Mouse (Mus musculus) liver, embryonic 12.5 days (tissue): ENCODE data around the gene Hmga1. TPM values are rescaled to one million over a fixed set of nuclear protein-coding genes. Genes with fewer than 3 reads are reported as not detected.

Experiments
- ATAC-seq: fragments of 200-750 bp; cut with Nextera tagmentation; 2 replicates; pipeline ENCODE4 v1.8.0; 2017; ENCODE audit warnings: moderate number of reproducible peaks, mild to moderate bottlenecking, moderate library complexity
- H3K27ac ChIP-seq: fragments of 300-500 bp; sonication (generic); 2 replicates; pipeline ENCODE4 v1.5.1; 2016; ENCODE audit warnings: mild to moderate bottlenecking
- H3K27me3 ChIP-seq: fragments of 300-500 bp; sonication (generic); replicated peaks from 2 replicates; pipeline ENCODE4 v1.6.1; 2016; ENCODE audit warnings: mild to moderate bottlenecking, moderate library complexity
- H3K36me3 ChIP-seq: fragments of 300-500 bp; sonication (generic); 2 replicates; pipeline ENCODE4 v1.6.1; 2016; ENCODE audit warnings: mild to moderate bottlenecking, moderate library complexity
- H3K4me1 ChIP-seq: fragments of 300-500 bp; sonication (generic); 2 replicates; pipeline ENCODE4 v1.6.1; 2016
- H3K4me2 ChIP-seq: fragments of 300-500 bp; sonication (generic); 2 replicates; pipeline ENCODE4 v1.6.1; 2016; ENCODE audit warnings: mild to moderate bottlenecking, moderate library complexity
- H3K4me3 ChIP-seq: fragments of 300-500 bp; sonication (generic); 2 replicates; pipeline ENCODE4 v1.5.1; 2016; ENCODE audit warnings: mild to moderate bottlenecking, moderate library complexity
- H3K9ac ChIP-seq: fragments of 300-500 bp; sonication (generic); 2 replicates; pipeline ENCODE4 v1.6.1; 2016; ENCODE audit warnings: mild to moderate bottlenecking, moderate library complexity
- H3K9me3 ChIP-seq: fragments of 300-500 bp; sonication (generic); replicated peaks from 2 replicates; pipeline ENCODE4 v1.6.1; 2016; ENCODE audit warnings: mild to moderate bottlenecking, moderate library complexity
- WGBS: fragments of 180-500 bp; shearing (Covaris S2); methylation state at CpG from one replicate; pipeline ENCODE4 v1.1.7; 2016; ENCODE audit not compliant: insufficient replicate concordance; 5-methylcytosine and 5-hydroxymethylcytosine counted together
- polyA plus RNA-seq: library from polyadenylated mRNA; unstranded; fragments of >200 nt; fragmentation: Nextera tagmentation; extraction: Ambion mirVana; gene quantifications from 2 replicates; pipeline ENCODE4 v1.2.1, GENCODE M21; 2016

Hmga1 gene
- polyA plus RNA-seq, 1 experiment from 2014 or later: 306 TPM

DNA sequence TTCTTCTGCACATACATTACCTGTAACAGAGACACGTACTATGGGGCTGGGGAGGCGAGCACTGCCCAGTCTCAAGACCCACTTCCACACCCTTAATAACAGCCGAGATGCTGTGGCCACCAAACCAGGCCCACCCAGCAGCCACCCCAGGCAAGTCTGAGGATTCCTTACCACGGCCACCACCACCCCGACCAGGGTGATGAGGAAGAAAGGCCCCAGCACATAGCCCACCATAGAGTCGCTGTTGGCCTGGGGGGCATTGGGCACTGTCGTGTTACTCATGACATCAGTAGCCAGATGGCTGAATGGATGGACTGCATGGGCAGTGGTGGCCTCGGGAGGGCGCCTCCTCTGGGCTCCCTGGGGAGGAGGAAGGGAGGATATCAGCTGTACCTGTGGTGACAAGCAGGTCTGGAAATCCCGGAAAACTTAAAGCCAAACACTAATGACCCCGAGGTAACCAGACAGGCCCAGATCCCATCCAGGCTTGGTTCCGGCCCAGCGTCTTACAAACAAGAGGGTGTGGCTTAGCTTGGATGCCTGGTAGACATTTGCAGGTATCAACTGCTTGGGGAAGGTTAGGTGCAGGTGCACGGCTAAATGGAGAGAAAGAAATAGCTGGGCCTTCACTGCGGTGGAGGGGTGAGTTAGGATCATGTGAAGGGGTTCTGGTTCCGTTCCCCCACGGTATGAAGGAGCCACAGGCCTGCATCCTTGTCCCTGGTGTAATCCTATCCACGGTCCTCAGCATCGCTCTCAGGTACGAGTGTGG, 8.3 kb downstream of the Hmga1 start:
- H3K9me3 ChIP-seq: no peaks in the 10 kb centered on the region
- H3K27ac ChIP-seq: peak overlapping the region; percentile 80
- H3K4me2 ChIP-seq: peak overlapping the region; percentile 99
- WGBS: 7% methylated on average over 20 of the region's 20 CpGs
- H3K9ac ChIP-seq: peak overlapping the region; percentile 79
- peaks cover 68% of the 10 kb centered on the region for H3K4me1 ChIP-seq
- peak; percentile 13 for ATAC-seq
- H3K36me3 ChIP-seq: peaks cover 34% of the 10 kb centered on the region
- H3K27me3 ChIP-seq: peaks cover 7% of the 10 kb centered on the region; the same call in 1 of the 2 replicates
- peak overlapping the region; percentile 72 for H3K4me3 ChIP-seq

DNA sequence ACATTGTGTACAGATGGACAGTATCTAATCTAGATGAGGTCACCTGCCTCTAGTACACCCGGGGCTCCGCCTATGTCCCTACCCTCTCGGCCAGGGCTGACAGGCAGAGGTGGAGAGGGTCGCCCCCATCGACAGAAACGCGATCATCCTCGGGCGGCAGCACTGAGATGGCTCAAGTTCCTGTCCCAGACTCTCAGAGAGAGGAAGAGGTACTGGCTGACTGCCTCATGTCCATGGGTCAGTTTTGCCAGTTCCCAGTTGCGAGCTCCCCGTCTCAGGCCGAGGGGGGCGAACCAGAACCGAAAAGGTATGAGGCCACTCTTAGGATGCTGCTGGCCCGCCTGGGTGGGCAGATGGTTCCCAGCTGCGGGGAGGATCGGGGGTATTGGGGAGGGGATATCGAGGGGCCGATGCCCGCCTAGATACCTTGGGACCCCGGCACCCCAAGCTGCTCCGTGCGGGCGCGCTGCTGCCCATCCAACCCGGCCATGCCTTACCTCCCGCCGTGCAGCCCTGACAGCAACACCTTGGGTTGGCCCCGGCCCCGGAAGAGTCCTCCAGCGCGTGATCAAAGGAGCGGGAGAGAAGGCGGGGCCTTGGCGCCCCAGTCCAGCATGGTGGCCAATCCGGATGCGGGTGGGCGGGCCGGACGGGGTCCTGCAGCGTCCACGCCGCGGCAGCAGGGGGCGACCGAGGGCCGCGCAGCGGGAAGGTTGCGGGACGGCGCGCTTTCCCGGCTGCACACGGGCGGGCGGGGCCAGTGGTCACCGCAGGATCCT, 9.1 kb downstream of the Hmga1 start, which contains the start of gene AI413582:
AI413582 (minus strand) TSS at position 594 of the 779 bp plus-strand sequence.
- under 1% methylated on average over 57 of the region's 58 CpGs for WGBS
- peak within 1 kb of the TSS; percentile 72 for H3K4me3 ChIP-seq
- H3K9me3 ChIP-seq: no peaks in the 10 kb centered on the region
- H3K36me3 ChIP-seq: peaks cover 26% of the 10 kb centered on the region
- H3K4me2 ChIP-seq: peak within 1 kb of the TSS; percentile 99
- peaks cover 61% of the 10 kb centered on the region for H3K4me1 ChIP-seq
- H3K27ac ChIP-seq: peak within 1 kb of the TSS; percentile 80
- peak; percentile 92 for ATAC-seq
- H3K9ac ChIP-seq: peak within 1 kb of the TSS; percentile 79
- H3K27me3 ChIP-seq: peaks cover 7% of the 10 kb centered on the region; the same call in 1 of the 2 replicates

- ATAC-seq: peak; percentile 22; the same call in 1 of the 2 replicates
- under 1% methylated on average over 13 of the region's 13 CpGs for WGBS
- no peaks in the 10 kb centered on the region for H3K9me3 ChIP-seq
Measured at GRCm38 (mm10) chr17:27565942-27566267, 9.6 kb downstream of the Hmga1 start.

GRCm38 (mm10) chr17:27568228-27568627, 11.9 kb downstream of the Hmga1 start:
- no peaks in the 10 kb centered on the region for H3K9me3 ChIP-seq
- H3K4me3 ChIP-seq: no peak overlapping the region
- 84% methylated on average over 5 of the region's 5 CpGs for WGBS
- ATAC-seq: no peak
- H3K4me2 ChIP-seq: no peak overlapping the region
- H3K36me3 ChIP-seq: peaks cover 7% of the 10 kb centered on the region
- H3K27ac ChIP-seq: no peak overlapping the region
- peaks cover 7% of the 10 kb centered on the region; the same call in 1 of the 2 replicates for H3K27me3 ChIP-seq
- no peak overlapping the region for H3K9ac ChIP-seq
- H3K4me1 ChIP-seq: peaks cover 48% of the 10 kb centered on the region

More at GRCm38 (mm10) chr17:27565942-27566267, 9.6 kb downstream of the Hmga1 start:
- Histone ChIP-seq H3K9ac (peak overlapping the region; percentile 61), H3K4me2 (peak overlapping the region; percentile 99), H3K27me3 (peaks cover 7% of the 10 kb centered on the region; the same call in 1 of the 2 replicates), H3K27ac (no peak overlapping the region), H3K36me3 (peaks cover 20% of the 10 kb centered on the region), H3K4me1 (peaks cover 55% of the 10 kb centered on the region), H3K4me3 (peak overlapping the region; percentile 72)

DNA sequence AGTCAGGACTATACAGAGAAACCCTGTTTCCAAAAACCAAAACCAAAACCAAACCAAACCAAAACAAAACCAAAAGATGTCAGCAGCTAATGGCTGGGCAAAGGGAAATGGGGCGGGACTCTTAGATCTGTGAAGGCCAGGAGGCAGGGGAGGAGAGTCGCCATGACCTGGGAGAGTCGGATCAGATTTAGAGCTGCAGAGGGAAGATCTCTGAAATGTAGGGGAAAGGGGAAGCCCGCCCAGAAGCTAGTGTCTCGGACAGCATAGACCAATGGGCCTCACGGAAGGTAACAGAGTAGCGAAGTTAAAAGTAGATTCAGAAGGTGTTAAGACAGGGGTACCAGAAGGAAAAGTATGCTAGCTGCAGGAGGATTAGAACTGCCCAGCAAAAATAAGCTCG, 15.0 kb downstream of the Hmga1 start:
- 59% methylated on average over 8 of the region's 8 CpGs for WGBS
- no peak overlapping the region for H3K4me3 ChIP-seq
- no peak for ATAC-seq
- peaks cover 7% of the 10 kb centered on the region; the same call in 1 of the 2 replicates for H3K27me3 ChIP-seq
- H3K4me2 ChIP-seq: no peak overlapping the region
- 0 out of 2 replicates have a peak, but pooled peaks cover 11% of the 10 kb centered on the region for H3K36me3 ChIP-seq
- H3K27ac ChIP-seq: no peak overlapping the region
- H3K9ac ChIP-seq: no peak overlapping the region
- H3K4me1 ChIP-seq: peaks cover 53% of the 10 kb centered on the region
- H3K9me3 ChIP-seq: no peaks in the 10 kb centered on the region

DNA sequence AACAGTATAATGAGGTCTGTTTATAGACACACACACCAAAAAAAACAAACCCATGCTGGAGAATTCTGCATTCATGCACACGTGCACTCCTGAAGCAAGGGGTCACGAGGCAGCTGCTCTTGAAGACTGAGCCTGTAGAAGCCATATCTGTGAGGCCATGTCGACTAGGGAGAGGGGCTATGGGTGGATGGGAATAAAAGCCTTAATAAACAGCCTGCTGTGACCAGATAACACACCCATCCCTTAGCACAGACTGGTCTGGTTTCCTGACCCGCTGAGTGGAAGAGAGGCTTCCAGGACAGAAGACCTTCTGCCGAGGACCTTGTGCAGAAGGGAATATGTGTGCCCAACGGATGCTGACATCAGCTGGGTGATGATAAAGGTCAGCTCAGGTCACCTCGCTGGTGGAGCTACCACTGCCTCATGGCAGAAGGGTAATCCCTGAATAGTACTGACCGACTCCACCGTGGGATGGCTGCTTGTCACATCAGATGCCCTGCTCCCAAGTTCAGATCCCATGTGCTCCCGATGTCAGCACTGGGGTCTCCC, 17.5 kb downstream of the Hmga1 start:
- WGBS: 35% methylated on average over 10 of the region's 10 CpGs
- H3K4me3 ChIP-seq: no peak overlapping the region
- peak; percentile 80 for ATAC-seq
- no peaks in the 10 kb centered on the region for H3K27me3 ChIP-seq
- peaks cover 23% of the 10 kb centered on the region for H3K36me3 ChIP-seq
- no peak overlapping the region; the same call in none of the 2 replicates for H3K27ac ChIP-seq
- H3K9ac ChIP-seq: no peak overlapping the region
- H3K4me2 ChIP-seq: peak overlapping the region; percentile 19
- H3K9me3 ChIP-seq: no peaks in the 10 kb centered on the region
- H3K4me1 ChIP-seq: peaks cover 44% of the 10 kb centered on the region

DNA sequence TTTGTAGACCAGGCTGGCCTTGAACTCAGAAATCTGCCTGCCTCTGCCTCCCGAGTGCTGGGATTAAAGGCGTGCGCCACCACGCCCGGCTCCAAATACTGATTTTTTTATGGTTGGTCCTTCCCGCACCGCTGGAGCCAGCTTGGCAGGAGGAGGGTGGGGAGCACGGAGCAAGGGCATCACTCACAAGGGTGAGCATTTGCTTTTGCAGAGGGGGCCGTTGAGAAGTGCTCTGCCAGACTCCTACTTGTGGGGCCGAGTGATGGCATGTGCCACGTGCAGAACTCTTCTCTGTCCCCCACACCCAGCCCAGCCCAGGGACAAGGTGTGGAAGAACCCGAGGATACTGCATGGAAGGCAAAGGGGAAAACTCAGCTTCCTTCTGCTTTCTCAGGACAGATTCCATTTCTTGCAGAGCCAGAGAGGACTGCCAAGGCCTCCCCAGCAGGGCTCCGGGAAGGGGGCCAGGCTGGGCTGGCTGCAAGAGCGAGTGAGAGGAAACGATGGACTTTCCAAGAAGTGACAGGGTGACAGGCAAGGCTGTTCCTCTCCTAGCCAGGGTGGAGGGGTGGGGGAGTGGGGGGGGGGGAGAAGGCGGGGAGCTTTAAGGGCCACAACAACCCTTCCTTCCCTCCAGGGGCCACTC, 18.3 kb downstream of the Hmga1 start:
- Histone ChIP-seq H3K4me2 (peak overlapping the region; percentile 9; the same call in 1 of the 2 replicates), H3K9ac (no peak overlapping the region), H3K4me1 (peaks cover 45% of the 10 kb centered on the region), H3K36me3 (peaks cover 31% of the 10 kb centered on the region), H3K27ac (no peak overlapping the region), H3K27me3 (no peaks in the 10 kb centered on the region), H3K9me3 (no peaks in the 10 kb centered on the region), H3K4me3 (no peak overlapping the region)
- ATAC-seq: no peak
- whole genome bisulfite sequencing: 67% methylated on average over 16 of the region's 16 CpGs

GRCm38 (mm10) chr17:27575116-27575776, 18.9 kb downstream of the Hmga1 start:
- no peak for ATAC-seq
- 68% methylated on average over 10 of the region's 10 CpGs for WGBS
- Histone ChIP-seq H3K4me3 (no peak overlapping the region), H3K9me3 (no peaks in the 10 kb centered on the region), H3K4me2 (peak overlapping the region; percentile 9; the same call in 1 of the 2 replicates), H3K36me3 (peaks cover 37% of the 10 kb centered on the region), H3K27me3 (no peaks in the 10 kb centered on the region), H3K9ac (no peak overlapping the region), H3K27ac (no peak overlapping the region), H3K4me1 (peaks cover 52% of the 10 kb centered on the region)

GRCm38 (mm10) chr17:27576056-27576455, 19.8 kb downstream of the Hmga1 start:
- H3K9me3 ChIP-seq: no peaks in the 10 kb centered on the region
- WGBS: 71% methylated on average over 7 of the region's 7 CpGs
- H3K27ac ChIP-seq: no peak overlapping the region
- H3K4me3 ChIP-seq: no peak overlapping the region
- H3K9ac ChIP-seq: no peak overlapping the region
- peaks cover 60% of the 10 kb centered on the region for H3K4me1 ChIP-seq
- peaks cover 45% of the 10 kb centered on the region for H3K36me3 ChIP-seq
- no peak overlapping the region for H3K4me2 ChIP-seq
- no peak for ATAC-seq
- no peaks in the 10 kb centered on the region for H3K27me3 ChIP-seq

DNA sequence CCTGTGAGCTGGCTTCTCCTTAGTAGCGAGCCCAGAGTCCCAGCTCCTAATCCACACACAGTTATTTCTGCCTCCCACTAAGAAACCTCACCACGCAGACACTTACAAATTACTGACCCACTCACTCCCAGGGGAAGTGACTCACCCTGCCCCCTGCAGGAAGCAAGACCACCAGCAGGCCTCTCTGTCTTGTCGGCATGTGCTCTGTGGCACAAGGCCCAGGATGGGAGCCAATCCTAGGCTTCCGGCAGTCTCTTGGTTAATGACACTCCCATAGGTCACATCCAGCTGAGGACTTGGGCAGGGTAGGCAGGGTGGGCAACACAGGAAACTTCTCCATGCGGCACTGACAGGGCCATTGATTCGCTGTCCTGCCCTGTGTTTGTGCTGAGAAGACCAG, 21.2 kb downstream of the Hmga1 start:
- peaks cover 74% of the 10 kb centered on the region for H3K4me1 ChIP-seq
- no peak overlapping the region for H3K4me2 ChIP-seq
- no peak overlapping the region for H3K4me3 ChIP-seq
- H3K9me3 ChIP-seq: no peaks in the 10 kb centered on the region
- H3K27ac ChIP-seq: no peak overlapping the region
- no peak overlapping the region for H3K9ac ChIP-seq
- H3K27me3 ChIP-seq: no peaks in the 10 kb centered on the region
- 74% methylated on average over 6 of the region's 6 CpGs for WGBS
- H3K36me3 ChIP-seq: peaks cover 59% of the 10 kb centered on the region
- ATAC-seq: no peak

DNA sequence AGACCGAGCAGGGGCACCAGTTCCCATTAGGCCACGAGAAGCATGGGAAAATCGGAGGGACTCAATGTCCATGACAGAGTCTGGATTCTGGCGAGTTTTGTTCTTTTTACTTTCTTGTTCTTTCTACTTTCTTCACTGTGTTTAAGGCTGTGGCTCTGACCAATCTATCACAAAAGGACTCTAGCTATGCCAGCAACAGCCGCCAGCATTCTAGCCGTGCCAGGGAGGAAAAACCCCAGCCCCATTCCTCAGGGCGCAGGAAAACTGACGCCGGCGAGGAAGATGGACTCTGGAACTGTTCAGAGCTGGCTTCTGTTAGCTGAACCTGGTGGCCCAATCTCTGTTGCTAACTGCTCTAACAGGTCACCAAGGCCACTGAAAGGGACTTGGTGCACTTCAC, 22.2 kb downstream of the Hmga1 start:
- H3K36me3 ChIP-seq: peaks cover 68% of the 10 kb centered on the region

More for the DNA sequence above, 22.2 kb downstream of the Hmga1 start:
- no peak overlapping the region; the same call in 1 of the 2 replicates for H3K27ac ChIP-seq
- no peaks in the 10 kb centered on the region for H3K27me3 ChIP-seq
- no peak overlapping the region for H3K4me3 ChIP-seq
- H3K9me3 ChIP-seq: no peaks in the 10 kb centered on the region
- no peak overlapping the region for H3K9ac ChIP-seq
- ATAC-seq: no peak
- WGBS: 88% methylated on average over 10 of the region's 10 CpGs
- no peak overlapping the region for H3K4me2 ChIP-seq
- H3K4me1 ChIP-seq: peaks cover 75% of the 10 kb centered on the region
